Mouse (Mus musculus) thymus, postnatal 25 days (tissue): ENCODE data around the gene Plbd2.

Experiments
- DNase-seq: peaks from one replicate; pipeline ENCODE4 v3.0.0; 2022

The Plbd2 gene

DNA sequence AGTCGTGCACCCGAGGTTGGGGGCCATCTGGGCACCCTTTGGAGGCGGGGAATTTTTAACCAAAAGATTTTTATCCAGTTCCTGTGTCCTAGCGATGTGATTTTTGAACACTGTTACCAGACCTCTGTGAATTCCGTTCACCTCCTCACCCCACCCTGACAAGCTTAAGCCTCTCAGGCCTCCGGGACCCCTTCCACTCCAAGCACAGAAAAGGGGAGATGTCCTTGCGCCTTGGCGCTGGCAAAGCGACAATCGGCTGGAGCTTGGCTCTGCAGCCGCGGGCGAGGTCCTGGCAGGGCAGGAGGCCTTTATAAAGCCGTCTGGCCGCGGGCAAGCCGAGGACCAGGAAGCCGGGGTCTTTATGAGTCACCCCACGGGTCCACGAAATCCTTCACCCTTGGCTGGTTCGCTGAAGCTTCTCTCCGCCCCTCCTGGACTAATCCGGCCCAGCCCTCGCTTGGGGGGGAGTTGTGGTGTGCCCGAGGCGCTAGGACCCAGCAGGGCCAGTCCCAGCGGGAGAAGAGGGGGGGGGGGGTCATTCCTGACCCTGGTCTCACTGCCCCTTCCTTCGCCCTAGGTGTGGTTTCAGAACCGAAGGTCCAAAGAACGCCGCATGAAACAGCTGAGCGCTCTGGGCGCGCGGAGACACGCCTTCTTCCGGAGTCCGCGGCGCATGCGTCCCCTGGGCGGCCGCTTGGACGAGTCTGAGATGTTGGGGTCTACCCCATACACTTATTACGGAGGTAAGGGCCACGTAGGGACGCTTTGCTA, 67.5 kb downstream of the Plbd2 start:
- no peak for DNase-seq

DNA sequence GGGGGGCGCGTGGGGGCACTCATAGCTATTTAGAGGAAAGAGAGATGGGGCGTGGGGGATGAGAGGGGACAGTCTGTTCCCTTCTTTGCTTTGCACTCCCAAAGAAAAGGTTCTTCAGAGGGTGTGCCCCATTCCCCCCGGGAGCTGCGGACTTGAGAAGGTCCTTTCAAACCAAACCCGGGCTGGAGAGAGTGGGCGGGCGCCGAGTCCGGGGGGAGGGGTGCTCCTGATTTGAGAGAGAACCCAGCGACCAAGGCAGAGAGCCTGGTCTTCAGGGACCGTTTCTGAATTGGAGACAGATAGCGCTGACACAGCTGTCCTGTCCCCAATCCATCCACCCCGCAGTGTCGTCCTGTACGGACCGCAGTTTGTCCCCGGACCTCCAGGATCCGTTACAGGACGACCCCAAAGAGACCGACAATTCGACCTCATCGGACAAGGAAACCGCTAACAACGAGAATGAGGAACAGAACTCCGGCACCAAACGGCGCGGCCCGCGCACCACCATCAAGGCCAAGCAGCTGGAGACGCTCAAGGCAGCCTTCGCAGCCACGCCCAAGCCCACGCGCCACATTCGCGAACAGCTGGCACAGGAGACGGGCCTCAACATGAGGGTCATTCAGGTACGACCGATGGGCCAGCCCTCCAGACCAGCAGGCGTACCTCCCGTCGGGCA, 68.3 kb downstream of the Plbd2 start:
- no peak for DNase-seq

- DNase-seq: no peak
Observed at GRCm38 (mm10) chr5:120434231-120434735, 69.1 kb downstream of the Plbd2 start.
